Mouse (Mus musculus): ENCODE results near the gene Nmnat2.
A peak's percentile ranks its signal among the peaks of the same experiment; 100 is the strongest.

DNA sequence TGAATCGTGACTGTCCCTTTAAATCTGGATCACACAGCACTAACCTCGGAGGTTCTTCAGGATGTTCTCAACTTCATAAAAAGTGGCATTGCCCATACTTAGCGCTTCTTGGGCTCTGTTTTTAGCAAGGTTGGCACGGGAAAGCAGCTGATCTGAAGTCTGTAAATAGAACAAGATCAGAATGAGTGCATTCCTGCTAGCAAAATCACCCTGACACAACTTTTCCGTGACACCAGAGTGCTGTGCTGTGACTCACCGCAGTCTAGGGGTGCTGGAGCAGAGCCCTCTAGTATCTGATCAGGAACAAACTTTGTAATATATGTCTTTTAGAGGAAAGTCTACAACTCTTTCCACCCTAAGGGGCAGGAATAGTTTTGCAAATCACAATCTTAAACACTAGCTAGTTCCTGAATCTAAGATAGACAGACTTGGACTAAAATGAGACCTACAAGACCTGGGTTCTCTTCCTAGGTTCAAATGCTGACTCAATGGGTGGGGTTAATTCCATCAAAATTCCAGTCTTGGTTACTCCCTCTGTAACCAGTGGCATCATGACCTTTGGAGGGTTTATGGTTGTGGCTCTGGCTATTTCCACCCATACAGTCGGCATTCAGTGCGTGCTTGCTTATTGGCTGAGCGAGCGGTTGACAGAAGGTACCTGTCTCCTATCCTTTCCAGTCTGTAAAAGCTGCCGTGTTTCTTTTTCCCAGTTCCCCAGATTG, 175.4 kb downstream of the Nmnat2 start:
- no peak for TF ChIP-seq POLR2A (IDR thresholded peaks at IDR 0.05; ENCODE audit: insufficient read length, low read depth)
- no peak for TF ChIP-seq POLR2AphosphoS2 (IDR thresholded peaks at IDR 0.05; ENCODE audit: insufficient read length, low read depth)
- 0 out of 2 replicates have a peak, but pooled peaks have one; percentile 21 for TF ChIP-seq CEBPB (IDR thresholded peaks at IDR 0.05; ENCODE audit: insufficient read depth, poor library complexity, severe bottlenecking)
- TF ChIP-seq MAX (IDR thresholded peaks at IDR 0.05; ENCODE audit: low read depth): no peak
- peak in 2 of 3 experiments; percentile 31 to 43 for TF ChIP-seq MYOD1 (IDR thresholded peaks at IDR 0.05; ENCODE audit: control insufficient read depth in 1 of 3, insufficient read length in 2 of 3, low read depth in 2 of 3)
